Mouse (Mus musculus): Measurements from ENCODE around the gene Pde4d. TPM values are rescaled to one million over a fixed set of nuclear protein-coding genes. Genes with fewer than 3 reads are reported as not detected.
"Not testable (repeated sequence)": the region's sequence is repeated elsewhere in the genome, so short reads cannot be mapped to it uniquely, and the experiment has no call there.

Pde4d gene
- polyA plus RNA-seq, 1 experiment from 2014 or later, result 19.0 TPM

- Histone ChIP-seq H3K4me2 (no peak overlapping the region), H3K9me3 (ENCODE audit: control insufficient read depth, low read length) (no peaks in the 10 kb centered on the region), H3K4me3 (ENCODE audit: low read depth, low read length) (no peak overlapping the region), H3K9ac (ENCODE audit: low read depth, low read length) (no peak overlapping the region), H3K27me3 (replicated peaks; ENCODE audit: control insufficient read depth, insufficient read depth, low read length) (no peaks in the 10 kb centered on the region), H3K4me1 (replicated peaks; ENCODE audit: control insufficient read depth, insufficient read depth, low read length) (no peaks in the 10 kb centered on the region), H3K36me3 (ENCODE audit: control insufficient read depth, insufficient read depth, low read length) (no peaks in the 10 kb centered on the region), H3K27ac (ENCODE audit: low read depth, low read length) (no peak overlapping the region)
- ATAC-seq (replicated peaks; ENCODE audit: low FRiP score) (no peak), DNase-seq (ENCODE audit: low spot score) (no peak)
- WGBS, result 58% methylated on average over 3 of the region's 3 CpGs
These were observed 264.3 kb downstream of the Pde4d start for GRCm38 (mm10) chr13:108714032-108714431.

GRCm38 (mm10) chr13:108715029-108715428, 265.3 kb downstream of the Pde4d start:
- no peak overlapping the region for H3K9ac ChIP-seq (ENCODE audit: low read depth, low read length)
- H3K4me3 ChIP-seq (ENCODE audit: low read depth, low read length), result no peak overlapping the region
- no peaks in the 10 kb centered on the region for H3K9me3 ChIP-seq (ENCODE audit: control insufficient read depth, low read length)
- H3K4me2 ChIP-seq, result no peak overlapping the region
- no peaks in the 10 kb centered on the region for H3K27me3 ChIP-seq (replicated peaks; ENCODE audit: control insufficient read depth, insufficient read depth, low read length)
- ATAC-seq (replicated peaks; ENCODE audit: low FRiP score), result no peak
- no peaks in the 10 kb centered on the region for H3K4me1 ChIP-seq (replicated peaks; ENCODE audit: control insufficient read depth, insufficient read depth, low read length)
- H3K36me3 ChIP-seq (ENCODE audit: control insufficient read depth, insufficient read depth, low read length), result no peaks in the 10 kb centered on the region
- WGBS, result 58% methylated on average over 3 of the region's 3 CpGs
- no peak for DNase-seq (ENCODE audit: low spot score)
- no peak overlapping the region for H3K27ac ChIP-seq (ENCODE audit: low read depth, low read length)

- H3K27ac ChIP-seq (ENCODE audit: low read depth, low read length), result no peak overlapping the region
- H3K4me3 ChIP-seq (ENCODE audit: low read depth, low read length), result no peak overlapping the region
- WGBS, result 66% methylated on average over 5 of the region's 5 CpGs
- H3K9ac ChIP-seq (ENCODE audit: low read depth, low read length), result no peak overlapping the region
- H3K36me3 ChIP-seq (ENCODE audit: control insufficient read depth, insufficient read depth, low read length), result no peaks in the 10 kb centered on the region
- H3K9me3 ChIP-seq (ENCODE audit: control insufficient read depth, low read length), result no peaks in the 10 kb centered on the region
- ATAC-seq (replicated peaks; ENCODE audit: low FRiP score) (no peak), DNase-seq (ENCODE audit: low spot score) (no peak)
- H3K4me1 ChIP-seq (replicated peaks; ENCODE audit: control insufficient read depth, insufficient read depth, low read length), result no peaks in the 10 kb centered on the region
- H3K27me3 ChIP-seq (replicated peaks; ENCODE audit: control insufficient read depth, insufficient read depth, low read length), result no peaks in the 10 kb centered on the region
- H3K4me2 ChIP-seq, result no peak overlapping the region
These were observed 272.5 kb downstream of the Pde4d start for GRCm38 (mm10) chr13:108722234-108722633.

- ATAC-seq (replicated peaks; ENCODE audit: low FRiP score); DNase-seq (ENCODE audit: low spot score); H3K9ac ChIP-seq (ENCODE audit: low read depth, low read length); H3K4me1 ChIP-seq (replicated peaks; ENCODE audit: control insufficient read depth, insufficient read depth, low read length); H3K4me2 ChIP-seq; H3K4me3 ChIP-seq (ENCODE audit: low read depth, low read length); H3K36me3 ChIP-seq (ENCODE audit: control insufficient read depth, insufficient read depth, low read length); H3K27ac ChIP-seq (ENCODE audit: low read depth, low read length); H3K27me3 ChIP-seq (replicated peaks; ENCODE audit: control insufficient read depth, insufficient read depth, low read length); H3K9me3 ChIP-seq (ENCODE audit: control insufficient read depth, low read length): not testable (repeated sequence)
- 82% methylated on average over 2 of the region's 2 CpGs for WGBS
These were observed 284.6 kb downstream of the Pde4d start for GRCm38 (mm10) chr13:108734356-108734755.

GRCm38 (mm10) chr13:108751155-108751840, 301.6 kb downstream of the Pde4d start:
- no peak for ATAC-seq (replicated peaks; ENCODE audit: low FRiP score)
- Histone ChIP-seq H3K4me2 (no peak overlapping the region), H3K4me1 (replicated peaks; ENCODE audit: control insufficient read depth, insufficient read depth, low read length) (no peaks in the 10 kb centered on the region), H3K27me3 (replicated peaks; ENCODE audit: control insufficient read depth, insufficient read depth, low read length) (no peaks in the 10 kb centered on the region), H3K9ac (ENCODE audit: low read depth, low read length) (no peak overlapping the region), H3K4me3 (ENCODE audit: low read depth, low read length) (no peak overlapping the region), H3K36me3 (ENCODE audit: control insufficient read depth, insufficient read depth, low read length) (no peaks in the 10 kb centered on the region), H3K27ac (ENCODE audit: low read depth, low read length) (no peak overlapping the region), H3K9me3 (ENCODE audit: control insufficient read depth, low read length) (no peaks in the 10 kb centered on the region)
- WGBS, result 82% methylated on average over 3 of the region's 3 CpGs
- no peak for DNase-seq (ENCODE audit: low spot score)

GRCm38 (mm10) chr13:108757477-108757876, 307.7 kb downstream of the Pde4d start:
- H3K9ac ChIP-seq (ENCODE audit: low read depth, low read length), result no peak overlapping the region
- H3K4me2 ChIP-seq, result no peak overlapping the region
- H3K36me3 ChIP-seq (ENCODE audit: control insufficient read depth, insufficient read depth, low read length), result no peaks in the 10 kb centered on the region
- WGBS, result 84% methylated on average over 7 of the region's 7 CpGs
- no peaks in the 10 kb centered on the region for H3K4me1 ChIP-seq (replicated peaks; ENCODE audit: control insufficient read depth, insufficient read depth, low read length)
- no peak overlapping the region for H3K27ac ChIP-seq (ENCODE audit: low read depth, low read length)
- no peaks in the 10 kb centered on the region for H3K27me3 ChIP-seq (replicated peaks; ENCODE audit: control insufficient read depth, insufficient read depth, low read length)
- H3K4me3 ChIP-seq (ENCODE audit: low read depth, low read length), result no peak overlapping the region
- no peaks in the 10 kb centered on the region for H3K9me3 ChIP-seq (ENCODE audit: control insufficient read depth, low read length)
- no peak for DNase-seq (ENCODE audit: low spot score)
- no peak for ATAC-seq (replicated peaks; ENCODE audit: low FRiP score)

- WGBS, result 86% methylated on average over 4 of the region's 4 CpGs
These were observed 308.6 kb downstream of the Pde4d start for GRCm38 (mm10) chr13:108758331-108758730.

GRCm38 (mm10) chr13:108759140-108759539, 309.4 kb downstream of the Pde4d start:
- WGBS, result 82% methylated on average over 4 of the region's 4 CpGs
- Histone ChIP-seq H3K9me3 (ENCODE audit: control insufficient read depth, low read length) (no peaks in the 10 kb centered on the region), H3K27me3 (replicated peaks; ENCODE audit: control insufficient read depth, insufficient read depth, low read length) (no peaks in the 10 kb centered on the region), H3K27ac (ENCODE audit: low read depth, low read length) (no peak overlapping the region), H3K9ac (ENCODE audit: low read depth, low read length) (no peak overlapping the region), H3K4me3 (ENCODE audit: low read depth, low read length) (no peak overlapping the region), H3K4me1 (replicated peaks; ENCODE audit: control insufficient read depth, insufficient read depth, low read length) (no peaks in the 10 kb centered on the region), H3K4me2 (no peak overlapping the region), H3K36me3 (ENCODE audit: control insufficient read depth, insufficient read depth, low read length) (no peaks in the 10 kb centered on the region)
- ATAC-seq (replicated peaks; ENCODE audit: low FRiP score) (no peak), DNase-seq (ENCODE audit: low spot score) (no peak)

More at GRCm38 (mm10) chr13:108758331-108758730, 308.6 kb downstream of the Pde4d start:
- Histone ChIP-seq H3K9ac (ENCODE audit: low read depth, low read length) (no peak overlapping the region), H3K4me3 (ENCODE audit: low read depth, low read length) (no peak overlapping the region), H3K27ac (ENCODE audit: low read depth, low read length) (no peak overlapping the region), H3K4me2 (no peak overlapping the region), H3K4me1 (replicated peaks; ENCODE audit: control insufficient read depth, insufficient read depth, low read length) (no peaks in the 10 kb centered on the region), H3K27me3 (replicated peaks; ENCODE audit: control insufficient read depth, insufficient read depth, low read length) (no peaks in the 10 kb centered on the region), H3K9me3 (ENCODE audit: control insufficient read depth, low read length) (no peaks in the 10 kb centered on the region), H3K36me3 (ENCODE audit: control insufficient read depth, insufficient read depth, low read length) (no peaks in the 10 kb centered on the region)
- ATAC-seq (replicated peaks; ENCODE audit: low FRiP score) (no peak), DNase-seq (ENCODE audit: low spot score) (no peak)

- no peak for DNase-seq (ENCODE audit: low spot score)
- WGBS, result 71% methylated on average over 3 of the region's 3 CpGs
- ATAC-seq (replicated peaks; ENCODE audit: low FRiP score), result no peak
These were observed 313.5 kb downstream of the Pde4d start for GRCm38 (mm10) chr13:108763295-108763694.

More at GRCm38 (mm10) chr13:108763295-108763694, 313.5 kb downstream of the Pde4d start:
- Histone ChIP-seq H3K9ac (ENCODE audit: low read depth, low read length) (no peak overlapping the region), H3K4me3 (ENCODE audit: low read depth, low read length) (no peak overlapping the region), H3K4me2 (no peak overlapping the region), H3K27me3 (replicated peaks; ENCODE audit: control insufficient read depth, insufficient read depth, low read length) (no peaks in the 10 kb centered on the region), H3K9me3 (ENCODE audit: control insufficient read depth, low read length) (no peaks in the 10 kb centered on the region), H3K27ac (ENCODE audit: low read depth, low read length) (no peak overlapping the region), H3K4me1 (replicated peaks; ENCODE audit: control insufficient read depth, insufficient read depth, low read length) (no peaks in the 10 kb centered on the region), H3K36me3 (ENCODE audit: control insufficient read depth, insufficient read depth, low read length) (no peaks in the 10 kb centered on the region)
